Mouse (Mus musculus) G1E (cell line): ENCODE results near the gene Plcl2. TPM values are rescaled to one million over a fixed set of nuclear protein-coding genes. Genes with fewer than 3 reads are reported as not detected.

ENCODE experiments used
- ATAC-seq: 2 replicates; pipeline ENCODE4 v1.8.0; 2016; ENCODE audit warnings: mild to moderate bottlenecking; ENCODE audit not compliant: insufficient number of reproducible peaks, poor library complexity, low FRiP score, severe bottlenecking; ENCODE audit errors: extremely low read depth
- DNase-seq: peaks from one replicate; pipeline ENCODE4 v3.0.0; 2012; ENCODE audit warnings: low spot score
- H3K27me3 ChIP-seq: 2 replicates; pipeline ENCODE4 v1.6.1; 2012; ENCODE audit warnings: mild to moderate bottlenecking, low read length, inconsistent platforms; ENCODE audit not compliant: insufficient read depth
- H3K36me3 ChIP-seq: replicated peaks from 2 replicates; pipeline ENCODE3; 2012; ENCODE audit warnings: mild to moderate bottlenecking, inconsistent platforms
- H3K4me1 ChIP-seq: 2 replicates; pipeline ENCODE4 v1.6.1; 2012; ENCODE audit warnings: low read depth, low read length, inconsistent platforms, mixed read lengths; ENCODE audit not compliant: insufficient read depth
- H3K4me3 ChIP-seq: 2 replicates; pipeline ENCODE4 v1.5.1; 2012; ENCODE audit warnings: low read depth, mild to moderate bottlenecking, inconsistent platforms, low read length, moderate library complexity, mixed read lengths
- H3K9me3 ChIP-seq: replicated peaks from 2 replicates; pipeline ENCODE4 v1.6.1; 2012; ENCODE audit warnings: inconsistent platforms
- CTCF ChIP-seq: IDR thresholded peaks from 2 replicates; pipeline ENCODE4 v1.5.1; 2012; ENCODE audit warnings: low read depth, low read length, inconsistent platforms, mixed read lengths
- GATA1 ChIP-seq: IDR thresholded peaks from 2 replicates; pipeline ENCODE4 v1.6.1; 2012; ENCODE audit warnings: borderline replicate concordance, low read length, inconsistent platforms, mixed read lengths
- GATA2 ChIP-seq: IDR thresholded peaks from 2 replicates; pipeline ENCODE4 v1.6.1; 2012; ENCODE audit warnings: low read depth, low read length, inconsistent platforms, borderline replicate concordance
- POLR2AphosphoS5 ChIP-seq: IDR thresholded peaks from 2 replicates; pipeline ENCODE4 v1.6.1; 2012; ENCODE audit warnings: low read depth, low read length, inconsistent platforms; ENCODE audit not compliant: insufficient replicate concordance
- TAL1 ChIP-seq: conservative IDR thresholded peaks from 2 replicates; pipeline ENCODE4 v1.6.1; 2012; ENCODE audit warnings: low read depth, low read length, inconsistent platforms, mixed read lengths
- polyA plus RNA-seq: library from polyadenylated mRNA; stranded (reverse); fragments of >175 nt; gene quantifications from 2 replicates; pipeline ENCODE4 v1.2.3, GENCODE M21; 2012
- total RNA-seq, 2 experiments: library from RNA; stranded (forward) in 1 of 2; stranded (reverse) in 1 of 2; fragments of 200-1000 nt in 1 of 2; fragments of >200 nt in 1 of 2; fragmentation: Nextera tagmentation in 1 of 2; gene quantifications; 2 replicates each; pipeline ENCODE4 v1.2.3; 2014 to 2017

Plcl2 gene
- total and polyA plus RNA-seq, 3 experiments = 0.22 to 13.7 TPM; not detected in 1

GRCm38 (mm10) chr17:50677978-50678712 is 168.9 kb downstream of the Plcl2 start:
- Histone ChIP-seq H3K4me3 (no peak overlapping the region), H3K27me3 (no peaks in the 10 kb centered on the region), H3K36me3 (no peaks in the 10 kb centered on the region), H3K4me1 (no peaks in the 10 kb centered on the region), H3K9me3 (peaks cover 55% of the 10 kb centered on the region)
- no peak for ATAC-seq
- DNase-seq = no peak
- TF ChIP-seq GATA2 = no peak
- TF ChIP-seq GATA1 = no peak
- TF ChIP-seq TAL1 = no peak
- TF ChIP-seq POLR2AphosphoS5 = no peak
- no peak for TF ChIP-seq CTCF

- Histone ChIP-seq H3K9me3 (peaks cover 50% of the 10 kb centered on the region), H3K4me3 (no peak overlapping the region), H3K4me1 (no peaks in the 10 kb centered on the region), H3K36me3 (no peaks in the 10 kb centered on the region), H3K27me3 (no peaks in the 10 kb centered on the region)
- ATAC-seq (no peak), DNase-seq (no peak)
- no peak for TF ChIP-seq GATA2
Observed at GRCm38 (mm10) chr17:50678748-50679147, 169.5 kb downstream of the Plcl2 start.

- peaks cover 50% of the 10 kb centered on the region for H3K9me3 ChIP-seq
- TF ChIP-seq GATA1 (no peak), POLR2AphosphoS5 (no peak), GATA2 (no peak), CTCF (no peak), TAL1 (no peak)
- ATAC-seq = no peak
Observed at GRCm38 (mm10) chr17:50679613-50680534, 170.7 kb downstream of the Plcl2 start.

GRCm38 (mm10) chr17:50682696-50683095 is 173.5 kb downstream of the Plcl2 start:
- no peaks in the 10 kb centered on the region for H3K4me1 ChIP-seq
- DNase-seq = no peak
- H3K4me3 ChIP-seq = no peak overlapping the region
- no peak for ATAC-seq
- H3K9me3 ChIP-seq = peaks cover 52% of the 10 kb centered on the region
- no peaks in the 10 kb centered on the region for H3K27me3 ChIP-seq
- H3K36me3 ChIP-seq = no peaks in the 10 kb centered on the region
- TF ChIP-seq TAL1 (no peak), POLR2AphosphoS5 (no peak), GATA1 (no peak), GATA2 (no peak), CTCF (no peak)

More at GRCm38 (mm10) chr17:50679613-50680534, 170.7 kb downstream of the Plcl2 start:
- Histone ChIP-seq H3K4me1 (no peaks in the 10 kb centered on the region), H3K4me3 (no peak overlapping the region), H3K36me3 (no peaks in the 10 kb centered on the region), H3K27me3 (no peaks in the 10 kb centered on the region)
- DNase-seq = no peak

- Histone ChIP-seq H3K36me3 (no peaks in the 10 kb centered on the region), H3K4me1 (no peaks in the 10 kb centered on the region), H3K4me3 (no peak overlapping the region), H3K27me3 (no peaks in the 10 kb centered on the region), H3K9me3 (peaks cover 44% of the 10 kb centered on the region)
- DNase-seq = no peak
- no peak for TF ChIP-seq POLR2AphosphoS5
- ATAC-seq = no peak
Observed at GRCm38 (mm10) chr17:50684960-50685645, 175.9 kb downstream of the Plcl2 start.

GRCm38 (mm10) chr17:50687670-50688069 is 178.5 kb downstream of the Plcl2 start:
- DNase-seq (no peak), ATAC-seq (no peak)
- Histone ChIP-seq H3K27me3 (no peaks in the 10 kb centered on the region), H3K4me1 (no peaks in the 10 kb centered on the region), H3K36me3 (no peaks in the 10 kb centered on the region), H3K4me3 (no peak overlapping the region), H3K9me3 (peaks cover 32% of the 10 kb centered on the region)
- TF ChIP-seq TAL1 (no peak), GATA1 (no peak), CTCF (no peak), GATA2 (no peak), POLR2AphosphoS5 (no peak)
